Mouse (Mus musculus) lung, embryonic 15.5 days (tissue): ENCODE data around the gene Snd1. TPM values are rescaled to one million over a fixed set of nuclear protein-coding genes. Genes with fewer than 3 reads are reported as not detected.

Source experiments
- ATAC-seq: fragments of 200-750 bp; cut with Nextera tagmentation; 2 replicates; pipeline ENCODE4 v1.8.0; 2017; ENCODE audit warnings: moderate number of reproducible peaks, borderline replicate concordance; ENCODE audit not compliant: low FRiP score, low TSS enrichment; ENCODE audit errors: extremely low read depth
- H3K27ac ChIP-seq: fragments of 300-500 bp; sonication (generic); 2 replicates; pipeline ENCODE4 v1.5.1; 2015; ENCODE audit warnings: moderate library complexity, mild to moderate bottlenecking, inconsistent platforms
- H3K27me3 ChIP-seq: fragments of 300-500 bp; sonication (generic); 2 replicates; pipeline ENCODE4 v1.6.1; 2015; ENCODE audit warnings: inconsistent platforms
- H3K36me3 ChIP-seq: fragments of 300-500 bp; sonication (generic); 2 replicates; pipeline ENCODE4 v1.6.1; 2015; ENCODE audit warnings: inconsistent platforms
- H3K4me1 ChIP-seq: fragments of 300-500 bp; sonication (generic); 2 replicates; pipeline ENCODE4 v1.6.1; 2015; ENCODE audit warnings: inconsistent platforms
- H3K4me2 ChIP-seq: fragments of 300-500 bp; sonication (generic); 2 replicates; pipeline ENCODE4 v1.6.1; 2015; ENCODE audit warnings: inconsistent platforms, mild to moderate bottlenecking, moderate library complexity
- H3K4me3 ChIP-seq: fragments of 300-500 bp; sonication (generic); 2 replicates; pipeline ENCODE4 v1.5.1; 2015; ENCODE audit warnings: mild to moderate bottlenecking, inconsistent platforms
- H3K9ac ChIP-seq: fragments of 300-500 bp; sonication (generic); 2 replicates; pipeline ENCODE4 v1.6.1; 2015; ENCODE audit warnings: inconsistent platforms
- H3K9me3 ChIP-seq: fragments of 300-500 bp; sonication (generic); 2 replicates; pipeline ENCODE4 v1.6.1; 2016; ENCODE audit warnings: inconsistent platforms
- WGBS: fragments of 180-500 bp; shearing (Covaris S2); methylation state at CpG from one replicate; pipeline ENCODE4 v1.1.7; 2015; 5-methylcytosine and 5-hydroxymethylcytosine counted together
- polyA plus RNA-seq: library from polyadenylated mRNA; unstranded; fragments of >200 nt; fragmentation: Nextera tagmentation; extraction: Ambion mirVana; gene quantifications from 2 replicates; pipeline ENCODE4 v1.2.1, GENCODE M21; 2015

Gene Snd1
- polyA plus RNA-seq, 1 experiment from 2014 or later: 131 TPM

- Histone ChIP-seq H3K4me1 (peaks cover 19% of the 10 kb centered on the region), H3K27me3 (no peaks in the 10 kb centered on the region), H3K36me3 (no peaks in the 10 kb centered on the region), H3K9me3 (no peaks in the 10 kb centered on the region), H3K4me2 (no peak overlapping the region), H3K4me3 (no peak overlapping the region), H3K27ac (no peak overlapping the region), H3K9ac (no peak overlapping the region)
- WGBS: 76% methylated on average over 4 of the region's 4 CpGs
- ATAC-seq: no peak
These were observed 381.9 kb downstream of the Snd1 start for GRCm38 (mm10) chr6:28856789-28857188.

GRCm38 (mm10) chr6:28857198-28858180, 382.6 kb downstream of the Snd1 start:
- no peak overlapping the region for H3K9ac ChIP-seq
- no peaks in the 10 kb centered on the region for H3K27me3 ChIP-seq
- H3K9me3 ChIP-seq: no peaks in the 10 kb centered on the region
- 52% methylated on average over 2 of the region's 2 CpGs for WGBS
- H3K4me3 ChIP-seq: no peak overlapping the region
- no peak overlapping the region; the same call in 1 of the 2 replicates for H3K27ac ChIP-seq
- H3K4me2 ChIP-seq: no peak overlapping the region
- H3K36me3 ChIP-seq: no peaks in the 10 kb centered on the region
- H3K4me1 ChIP-seq: peaks cover 19% of the 10 kb centered on the region
- ATAC-seq: no peak

GRCm38 (mm10) chr6:28859094-28859493, 384.2 kb downstream of the Snd1 start:
- peaks cover 14% of the 10 kb centered on the region; the same call in 1 of the 2 replicates for H3K4me1 ChIP-seq
- H3K27me3 ChIP-seq: no peaks in the 10 kb centered on the region
- 73% methylated on average over 2 of the region's 2 CpGs for WGBS
- H3K9ac ChIP-seq: no peak overlapping the region
- ATAC-seq: no peak
- H3K36me3 ChIP-seq: no peaks in the 10 kb centered on the region
- no peak overlapping the region for H3K4me3 ChIP-seq
- no peak overlapping the region for H3K27ac ChIP-seq
- no peak overlapping the region for H3K4me2 ChIP-seq
- no peaks in the 10 kb centered on the region for H3K9me3 ChIP-seq

GRCm38 (mm10) chr6:28860450-28860849, 385.5 kb downstream of the Snd1 start:
- Histone ChIP-seq H3K27ac (no peak overlapping the region), H3K9ac (no peak overlapping the region), H3K4me1 (peaks cover 14% of the 10 kb centered on the region), H3K36me3 (no peaks in the 10 kb centered on the region), H3K4me3 (no peak overlapping the region), H3K4me2 (no peak overlapping the region), H3K9me3 (no peaks in the 10 kb centered on the region), H3K27me3 (no peaks in the 10 kb centered on the region)
- WGBS: 70% methylated on average over 2 of the region's 2 CpGs
- ATAC-seq: no peak

- no peaks in the 10 kb centered on the region for H3K9me3 ChIP-seq
- H3K27ac ChIP-seq: no peak overlapping the region
- no peak overlapping the region for H3K4me3 ChIP-seq
- peaks cover 14% of the 10 kb centered on the region for H3K4me1 ChIP-seq
- no peak overlapping the region for H3K4me2 ChIP-seq
- H3K27me3 ChIP-seq: no peaks in the 10 kb centered on the region
- no peak for ATAC-seq
- H3K36me3 ChIP-seq: no peaks in the 10 kb centered on the region
- WGBS: 51% methylated on average over 2 of the region's 2 CpGs
- no peak overlapping the region for H3K9ac ChIP-seq
These were observed 386.0 kb downstream of the Snd1 start for GRCm38 (mm10) chr6:28860922-28861321.

GRCm38 (mm10) chr6:28862304-28862703, 387.4 kb downstream of the Snd1 start:
- WGBS: 59% methylated on average over 8 of the region's 8 CpGs
- H3K27me3 ChIP-seq: no peaks in the 10 kb centered on the region
- H3K4me1 ChIP-seq: peaks cover 15% of the 10 kb centered on the region
- H3K36me3 ChIP-seq: no peaks in the 10 kb centered on the region
- H3K4me3 ChIP-seq: no peak overlapping the region
- no peak overlapping the region for H3K9ac ChIP-seq
- no peak overlapping the region for H3K27ac ChIP-seq
- H3K4me2 ChIP-seq: no peak overlapping the region
- no peak for ATAC-seq
- H3K9me3 ChIP-seq: no peaks in the 10 kb centered on the region

- no peak overlapping the region for H3K4me2 ChIP-seq
- H3K4me1 ChIP-seq: peaks cover 17% of the 10 kb centered on the region
- H3K36me3 ChIP-seq: no peaks in the 10 kb centered on the region; the same call in 1 of the 2 replicates
- no peak overlapping the region for H3K9ac ChIP-seq
- H3K4me3 ChIP-seq: no peak overlapping the region
- no peak for ATAC-seq
- no peak overlapping the region for H3K27ac ChIP-seq
- no peaks in the 10 kb centered on the region for H3K27me3 ChIP-seq
- WGBS: 40% methylated on average over 5 of the region's 5 CpGs
- H3K9me3 ChIP-seq: no peaks in the 10 kb centered on the region
These were observed 389.7 kb downstream of the Snd1 start for GRCm38 (mm10) chr6:28864684-28865083.

GRCm38 (mm10) chr6:28865112-28865511, 390.2 kb downstream of the Snd1 start:
- Histone ChIP-seq H3K36me3 (no peaks in the 10 kb centered on the region; the same call in 1 of the 2 replicates), H3K27ac (no peak overlapping the region), H3K9me3 (no peaks in the 10 kb centered on the region), H3K4me2 (no peak overlapping the region), H3K9ac (no peak overlapping the region), H3K27me3 (no peaks in the 10 kb centered on the region), H3K4me3 (no peak overlapping the region), H3K4me1 (peaks cover 17% of the 10 kb centered on the region)
- no peak for ATAC-seq
- 80% methylated on average over 10 of the region's 10 CpGs for WGBS

- H3K27ac ChIP-seq: no peak overlapping the region
- WGBS: 96% methylated on average over 3 of the region's 3 CpGs
- no peak for ATAC-seq
These were observed 391.3 kb downstream of the Snd1 start for GRCm38 (mm10) chr6:28866206-28866605.

GRCm38 (mm10) chr6:28867516-28868251, 392.7 kb downstream of the Snd1 start:
- Histone ChIP-seq H3K4me1 (peaks cover 17% of the 10 kb centered on the region), H3K4me3 (no peak overlapping the region), H3K9me3 (no peaks in the 10 kb centered on the region), H3K27ac (no peak overlapping the region), H3K27me3 (no peaks in the 10 kb centered on the region), H3K4me2 (no peak overlapping the region), H3K36me3 (no peaks in the 10 kb centered on the region; the same call in 1 of the 2 replicates), H3K9ac (no peak overlapping the region)
- WGBS: 17% methylated on average over 2 of the region's 2 CpGs
- ATAC-seq: no peak

More at GRCm38 (mm10) chr6:28866206-28866605, 391.3 kb downstream of the Snd1 start:
- no peaks in the 10 kb centered on the region; the same call in 1 of the 2 replicates for H3K36me3 ChIP-seq
- H3K9ac ChIP-seq: no peak overlapping the region
- no peaks in the 10 kb centered on the region for H3K9me3 ChIP-seq
- no peak overlapping the region for H3K4me3 ChIP-seq
- H3K27me3 ChIP-seq: no peaks in the 10 kb centered on the region
- H3K4me1 ChIP-seq: peaks cover 17% of the 10 kb centered on the region
- no peak overlapping the region for H3K4me2 ChIP-seq

GRCm38 (mm10) chr6:28871725-28872420, 396.9 kb downstream of the Snd1 start:
- peaks cover 5% of the 10 kb centered on the region; the same call in 1 of the 2 replicates for H3K36me3 ChIP-seq
- H3K27me3 ChIP-seq: no peaks in the 10 kb centered on the region
- no peak overlapping the region for H3K4me3 ChIP-seq
- H3K9me3 ChIP-seq: no peaks in the 10 kb centered on the region
- no peak overlapping the region for H3K4me2 ChIP-seq
- H3K4me1 ChIP-seq: peaks cover 10% of the 10 kb centered on the region
- no peak overlapping the region for H3K9ac ChIP-seq
- WGBS: 80% methylated on average over 5 of the region's 5 CpGs
- H3K27ac ChIP-seq: no peak overlapping the region
- ATAC-seq: no peak
